Mouse (Mus musculus) retina, adult 2 months (tissue): ENCODE results near the gene Vmn1r235.
"Not testable (repeated sequence)": the region's sequence is repeated elsewhere in the genome, so short reads cannot be mapped to it uniquely, and the experiment has no call there.

Experiments used
- DNase-seq: peaks from one replicate; pipeline ENCODE4 v3.0.0-alpha.2; 2012; ENCODE audit warnings: low read depth, low spot score

Vmn1r235 gene

GRCm38 (mm10) chr17:21256111-21256510, at the start of gene Vmn1r235:
TSS of gene Vmn1r235 (plus strand) at chr17:21256411.
- no peak for DNase-seq

GRCm38 (mm10) chr17:21211081-21211480, 45.1 kb upstream of the Vmn1r235 start:
- DNase-seq, result not testable (repeated sequence)

GRCm38 (mm10) chr17:21225787-21226186, 30.4 kb upstream of the Vmn1r235 start, which contains the start of gene Vmn1r234:
TSS of gene Vmn1r234 (plus strand) at chr17:21226087.
- no peak for DNase-seq

- peak; percentile 15 for DNase-seq
Measured at GRCm38 (mm10) chr17:21231654-21232053, 24.6 kb upstream of the Vmn1r235 start.

GRCm38 (mm10) chr17:21272103-21272502, 15.9 kb downstream of the Vmn1r235 start:
- peak; percentile 20 for DNase-seq

- no peak for DNase-seq
Measured at GRCm38 (mm10) chr17:21282642-21283041, 26.4 kb downstream of the Vmn1r235 start, which contains the start of gene Vmn1r236. TSS of gene Vmn1r236 (plus strand) at chr17:21282942.

GRCm38 (mm10) chr17:21284395-21284794, 28.2 kb downstream of the Vmn1r235 start:
- DNase-seq, result no peak

GRCm38 (mm10) chr17:21289695-21290094, 33.5 kb downstream of the Vmn1r235 start:
- no peak for DNase-seq

- DNase-seq, result no peak
Measured at GRCm38 (mm10) chr17:21311565-21311964, 55.4 kb downstream of the Vmn1r235 start, which contains the start of gene Vmn1r237. TSS of gene Vmn1r237 (plus strand) at chr17:21311865.
